Mouse (Mus musculus) C2C12 (cell line): Measurements from ENCODE around the gene Tnnt3. TPM values are rescaled to one million over a fixed set of nuclear protein-coding genes. Genes with fewer than 3 reads are reported as not detected.

Source experiments
- H3K27me3 ChIP-seq: one replicate; pipeline ENCODE4 v1.6.1; 2011; ENCODE audit not compliant: control insufficient read depth, insufficient read depth, insufficient read length
- H3K36me3 ChIP-seq: one replicate; pipeline ENCODE4 v1.6.1; 2011; ENCODE audit not compliant: control insufficient read depth, insufficient read depth
- H3K4me3 ChIP-seq: one replicate; pipeline ENCODE4 v1.5.1; 2011; ENCODE audit warnings: mild to moderate bottlenecking, control low read depth; ENCODE audit not compliant: poor library complexity, insufficient read depth, severe bottlenecking
- H3K79me2 ChIP-seq: one replicate; pipeline ENCODE4 v1.6.1; 2011; ENCODE audit not compliant: control insufficient read depth, insufficient read depth
- H3K79me3 ChIP-seq: one replicate; pipeline ENCODE4 v1.6.1; 2011; ENCODE audit warnings: low read depth, control low read depth
- H3ac ChIP-seq: one replicate; pipeline ENCODE3; 2011; ENCODE audit warnings: low read depth; ENCODE audit not compliant: control insufficient read depth, insufficient read length
- CEBPB ChIP-seq: IDR thresholded peaks from one replicate; pipeline ENCODE4 v1.6.1; 2011; ENCODE audit warnings: low read depth, mild to moderate bottlenecking, control low read depth, moderate library complexity
- CTCF ChIP-seq: IDR thresholded peaks from one replicate; pipeline ENCODE4 v1.5.1; 2011; ENCODE audit not compliant: control insufficient read depth, insufficient read depth, insufficient read length
- FOSL1 ChIP-seq: IDR thresholded peaks from one replicate; pipeline ENCODE4 v1.8.0; 2011; ENCODE audit warnings: mild to moderate bottlenecking, low read length; ENCODE audit not compliant: poor library complexity, insufficient read depth, severe bottlenecking
- MAX ChIP-seq: IDR thresholded peaks from one replicate; pipeline ENCODE4 v1.6.1; 2011; ENCODE audit warnings: mild to moderate bottlenecking, control low read depth
- MYOD1 ChIP-seq: IDR thresholded peaks from one replicate; pipeline ENCODE4 v1.6.1; 2011; ENCODE audit warnings: low read depth; ENCODE audit not compliant: control insufficient read depth, insufficient read length
- MYOG ChIP-seq: IDR thresholded peaks from one replicate; pipeline ENCODE4 v1.6.1; 2011; ENCODE audit not compliant: control insufficient read depth, insufficient read length; ENCODE audit errors: extremely low read depth
- USF1 ChIP-seq: IDR thresholded peaks from one replicate; pipeline ENCODE4 v1.6.1; 2011; ENCODE audit warnings: low read depth, mild to moderate bottlenecking, control low read depth, moderate library complexity
- polyA plus RNA-seq: library from polyadenylated mRNA; unstranded; fragments of >200 nt; fragmentation: generic; extraction: Trizol; gene quantifications from one replicate; pipeline ENCODE4 v1.2.1, GENCODE M21; 2012; ENCODE audit warnings: missing spikeins

Gene Tnnt3
- polyA plus RNA-seq, 1 experiment: 6.8 TPM

DNA sequence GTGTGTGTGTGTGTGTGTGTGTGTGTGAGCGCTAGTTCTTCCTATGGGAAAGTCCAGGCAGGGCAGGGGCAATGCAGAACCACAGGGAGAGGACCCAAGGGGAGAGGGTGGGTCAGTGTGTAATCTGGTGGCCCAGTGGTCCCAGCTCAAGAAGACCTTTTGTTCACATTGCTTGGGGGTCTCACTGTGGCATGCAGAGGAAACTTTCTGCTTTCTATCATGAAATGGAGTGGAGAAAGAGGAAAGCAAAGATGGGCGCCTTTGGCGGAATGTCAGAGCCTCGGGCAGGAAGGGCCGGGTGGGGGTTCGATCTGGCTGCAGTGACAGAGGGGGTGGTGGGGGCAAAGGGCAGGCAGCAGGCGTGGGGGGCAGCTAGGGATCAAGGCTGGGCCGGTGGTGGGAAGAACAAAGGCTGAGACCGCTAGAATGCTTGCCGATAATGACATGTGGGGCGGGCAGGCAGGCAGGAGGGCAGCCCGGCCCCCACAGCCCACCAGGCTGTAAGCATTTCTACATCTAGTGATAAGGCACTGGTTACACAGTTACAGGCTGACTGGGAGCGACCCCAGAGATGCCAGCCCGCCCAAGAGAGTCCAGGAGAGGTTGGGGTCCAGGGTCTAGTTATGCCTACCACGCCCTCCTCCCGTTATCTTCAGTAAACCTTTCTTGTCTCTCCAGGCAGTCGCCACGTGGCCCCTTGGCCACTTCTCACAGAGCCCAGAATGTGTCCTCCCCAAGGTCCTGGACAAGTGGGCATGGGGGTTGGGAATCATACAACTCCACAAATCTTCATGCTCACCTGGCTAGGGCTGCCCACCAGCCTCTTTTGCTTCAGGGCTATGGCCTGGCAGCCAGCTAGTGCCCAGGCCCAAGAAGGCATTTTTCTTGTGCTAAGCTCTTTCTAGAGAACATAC is 62.6 kb downstream of the Tnnt3 start:
- Histone ChIP-seq H3K4me3 (no peak overlapping the region), H3ac (no peak overlapping the region), H3K79me3 (no peaks in the 10 kb centered on the region), H3K79me2 (no peaks in the 10 kb centered on the region), H3K27me3 (no peaks in the 10 kb centered on the region), H3K36me3 (no peaks in the 10 kb centered on the region)
- TF ChIP-seq MAX (no peak), FOSL1 (no peak), USF1 (no peak), CTCF (no peak), MYOG (no peak), CEBPB (no peak), MYOD1 (no peak)

DNA sequence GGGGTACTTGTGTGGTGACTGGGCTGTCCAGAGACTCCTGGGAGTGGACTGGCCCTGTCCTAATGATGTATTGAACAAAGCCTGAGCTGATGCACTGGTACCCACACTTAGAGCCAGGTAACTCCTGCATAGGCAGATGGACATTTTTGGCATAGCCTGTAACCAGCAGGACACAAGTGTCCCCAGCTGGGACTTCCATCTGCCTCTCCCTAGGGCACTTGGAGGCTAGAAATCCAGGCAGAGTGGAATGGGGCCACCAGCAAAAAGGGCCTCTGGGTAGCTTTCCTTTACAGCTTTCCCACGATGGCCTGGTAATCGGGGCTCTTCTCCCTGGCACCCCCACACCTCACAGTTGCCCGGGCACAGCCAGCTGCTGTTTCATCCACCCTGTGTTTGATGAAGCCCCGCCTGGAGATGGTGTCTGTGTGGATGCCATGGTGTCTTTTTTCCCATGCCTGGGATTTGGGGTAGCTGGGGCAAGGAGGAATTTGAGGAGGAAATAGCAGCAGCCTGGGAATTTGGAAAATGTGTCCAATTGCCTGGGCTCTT is 63.3 kb downstream of the Tnnt3 start:
- TF ChIP-seq FOSL1: no peak
- TF ChIP-seq MYOG: no peak
- no peak for TF ChIP-seq CEBPB
- TF ChIP-seq MYOD1: no peak
- Histone ChIP-seq H3K27me3 (no peaks in the 10 kb centered on the region), H3K36me3 (no peaks in the 10 kb centered on the region), H3K79me2 (no peaks in the 10 kb centered on the region), H3K4me3 (no peak overlapping the region), H3K79me3 (no peaks in the 10 kb centered on the region), H3ac (no peak overlapping the region)

DNA sequence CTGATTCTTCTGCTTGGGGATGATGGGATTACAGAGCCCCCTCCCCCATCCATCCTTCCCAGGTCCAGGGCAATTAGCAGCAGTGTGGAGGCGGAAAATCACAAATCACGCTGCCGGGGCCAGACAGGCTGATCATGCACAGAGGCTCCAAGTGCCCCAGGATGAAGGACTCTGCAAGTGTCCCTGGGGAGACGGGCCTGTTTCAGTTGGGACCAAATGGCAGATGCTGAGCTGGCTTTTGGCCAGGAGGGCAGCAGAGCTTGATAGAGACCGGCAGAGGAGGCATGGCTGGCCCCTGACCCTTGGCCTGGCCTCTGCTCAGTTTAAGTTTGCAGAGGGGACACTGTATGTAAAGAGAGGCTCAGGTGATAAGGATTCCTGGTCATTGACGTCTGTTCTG is 64.5 kb downstream of the Tnnt3 start:
- Histone ChIP-seq H3K79me3 (no peaks in the 10 kb centered on the region), H3K79me2 (no peaks in the 10 kb centered on the region), H3K36me3 (no peaks in the 10 kb centered on the region), H3K4me3 (no peak overlapping the region), H3ac (no peak overlapping the region), H3K27me3 (no peaks in the 10 kb centered on the region)
- TF ChIP-seq FOSL1 (no peak), CEBPB (no peak), CTCF (no peak), USF1 (no peak), MYOD1 (no peak), MYOG (no peak), MAX (no peak)

DNA sequence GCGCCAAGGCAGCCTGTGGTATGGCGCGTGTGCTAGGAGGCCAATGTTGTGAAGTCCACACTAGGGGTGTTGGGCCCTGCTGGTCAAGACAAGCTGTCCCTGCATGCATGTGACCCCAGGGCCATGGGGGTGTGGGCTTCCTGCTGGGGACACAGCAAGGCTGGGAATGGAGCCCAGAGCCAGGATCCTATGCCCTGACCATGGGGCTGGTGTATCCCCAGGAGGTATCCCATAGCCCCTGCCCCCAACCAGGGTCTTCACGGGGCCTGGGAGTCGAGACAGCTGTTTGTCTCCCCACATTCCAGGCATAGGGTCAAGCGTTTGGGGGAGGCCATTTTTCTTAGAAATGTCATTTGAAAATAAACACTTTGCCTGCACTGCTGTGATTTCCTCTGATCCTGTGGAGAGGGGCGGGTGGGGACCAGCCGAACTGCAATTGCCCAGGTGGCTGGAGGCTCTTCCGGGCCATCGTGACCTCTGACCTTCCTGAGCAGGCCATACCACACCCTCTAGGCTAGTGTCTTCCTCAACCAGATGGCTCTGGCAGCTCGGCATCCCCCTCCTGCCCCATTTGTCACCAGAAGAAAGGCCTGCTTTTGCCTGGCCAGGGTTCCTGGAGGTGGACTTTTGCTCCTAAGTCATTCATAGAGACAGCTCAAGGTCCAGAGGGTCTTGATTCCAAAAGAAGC is 66.5 kb downstream of the Tnnt3 start:
- Histone ChIP-seq H3K79me2 (no peaks in the 10 kb centered on the region), H3K36me3 (no peaks in the 10 kb centered on the region), H3K4me3 (no peak overlapping the region), H3ac (no peak overlapping the region), H3K79me3 (no peaks in the 10 kb centered on the region), H3K27me3 (no peaks in the 10 kb centered on the region)
- TF ChIP-seq CTCF (no peak), USF1 (no peak), MAX (no peak), CEBPB (no peak), MYOG (no peak), MYOD1 (no peak), FOSL1 (no peak)

Other genes with a start within 250 kb of the Tnnt3 start
- not detected for gene Gm2431, start 240.5 kb upstream of the Tnnt3 start, polyA plus RNA-seq
- gene Gm4559, start 224.5 kb upstream of the Tnnt3 start, polyA plus RNA-seq: not detected
- not detected for gene Krtap5-1, start 201.7 kb upstream of the Tnnt3 start, polyA plus RNA-seq
- 0.04 TPM for gene Krtap5-4, start 195.3 kb upstream of the Tnnt3 start, polyA plus RNA-seq
- 2.0 TPM for gene Ifitm10, start 125.1 kb upstream of the Tnnt3 start, polyA plus RNA-seq
- gene Gm49369, start 116.2 kb upstream of the Tnnt3 start, polyA plus RNA-seq: not detected
- 384 TPM for gene Ctsd, start 110.8 kb upstream of the Tnnt3 start, polyA plus RNA-seq
- gene Syt8, start 64.0 kb upstream of the Tnnt3 start, polyA plus RNA-seq: 0.07 TPM
- gene Tnni2, start 57.0 kb upstream of the Tnnt3 start, polyA plus RNA-seq: 7.5 TPM
- 96.1 TPM for gene Lsp1, start 38.0 kb upstream of the Tnnt3 start, polyA plus RNA-seq
- 72.2 TPM for gene Mrpl23, start 33.9 kb downstream of the Tnnt3 start, polyA plus RNA-seq
- 5.5 TPM for gene Igf2, start 168.0 kb downstream of the Tnnt3 start, polyA plus RNA-seq
- 0.01 TPM for gene Gm49394, start 171.1 kb downstream of the Tnnt3 start, polyA plus RNA-seq
- gene Ins2, start 244.5 kb downstream of the Tnnt3 start, polyA plus RNA-seq: not detected